Mouse (Mus musculus): ENCODE measurements around the gene Nf1.

GRCm38 (mm10) chr11:79373031-79373430, 33.5 kb downstream of the Nf1 start:
- TF ChIP-seq EP300 (IDR thresholded peaks at IDR 0.05; ENCODE audit: insufficient read depth, low read depth, low read length) (no peak), CTCF (IDR thresholded peaks at IDR 0.05) (peak; percentile 63)

Measured in heart, adult 2 months (tissue).